Mouse (Mus musculus) MEL (cell line): ENCODE measurements around the gene Aqp12. TPM values are rescaled to one million over a fixed set of nuclear protein-coding genes. Genes with fewer than 3 reads are reported as not detected.

Experiments used
- DNase-seq: peaks from one replicate; pipeline ENCODE4 v3.0.0; 2011; ENCODE audit warnings: low read depth, low spot score
- H3K27ac ChIP-seq: 2 replicates; pipeline ENCODE4 v1.5.1; 2012; ENCODE audit warnings: low read depth, mild to moderate bottlenecking, control low read depth, low read length, moderate library complexity; ENCODE audit not compliant: control insufficient read depth
- H3K27me3 ChIP-seq, 2 experiments: fragments of 150-350 bp in 1 of 2; sonication (generic) in 1 of 2; 2 replicates each; pipeline ENCODE4 v1.6.1; 2012; ENCODE audit warnings: low read length in 2 of 2, mild to moderate bottlenecking in 2 of 2, improper control_type of control experiment in 1 of 2, moderate library complexity in 1 of 2; ENCODE audit not compliant: insufficient read depth in 2 of 2, control insufficient read depth in 1 of 2
- H3K36me3 ChIP-seq, 2 experiments: 2 replicates each; pipeline ENCODE4 v1.6.1; 2012 to 2014; ENCODE audit warnings: low read length in 2 of 2, improper control_type of control experiment in 1 of 2, inconsistent platforms in 1 of 2, mild to moderate bottlenecking in 1 of 2; ENCODE audit not compliant: insufficient read depth in 2 of 2, control insufficient read depth in 1 of 2
- H3K4me1 ChIP-seq, 2 experiments: fragments of 150-350 bp in 1 of 2; sonication (generic) in 1 of 2; 2 replicates each; pipeline ENCODE4 v1.6.1; 2012; ENCODE audit warnings: low read length in 2 of 2, improper control_type of control experiment in 1 of 2, mild to moderate bottlenecking in 1 of 2; ENCODE audit not compliant: insufficient read depth in 2 of 2, control insufficient read depth in 1 of 2
- H3K4me3 ChIP-seq, 2 experiments: fragments of 150-350 bp in 1 of 2; sonication (generic) in 1 of 2; 2 replicates each; pipeline ENCODE4 v1.5.1; 2012; ENCODE audit warnings: low read depth in 2 of 2, low read length in 2 of 2, mild to moderate bottlenecking in 2 of 2, moderate library complexity in 2 of 2, control low read depth in 1 of 2, improper control_type of control experiment in 1 of 2; ENCODE audit not compliant: control insufficient read depth in 1 of 2, insufficient read depth in 1 of 2
- H3K79me2 ChIP-seq: 2 replicates; pipeline ENCODE4 v1.6.1; 2012; ENCODE audit warnings: mild to moderate bottlenecking, low read length, moderate library complexity; ENCODE audit not compliant: control insufficient read depth, poor library complexity, insufficient read depth
- H3K9ac ChIP-seq: 2 replicates; pipeline ENCODE4 v1.6.1; 2012; ENCODE audit warnings: low read depth, mild to moderate bottlenecking, control low read depth, low read length, moderate library complexity; ENCODE audit not compliant: control insufficient read depth, poor library complexity, severe bottlenecking
- H3K9me3 ChIP-seq: fragments of 150-350 bp; sonication (generic); replicated peaks from 2 replicates; pipeline ENCODE4 v1.6.1; 2012; ENCODE audit warnings: mild to moderate bottlenecking, low read length, improper control_type of control experiment, moderate library complexity; ENCODE audit not compliant: insufficient read depth
- CHD1 ChIP-seq: IDR thresholded peaks from 2 replicates; pipeline ENCODE4 v1.6.1; 2012; ENCODE audit warnings: low read depth, mild to moderate bottlenecking, inconsistent platforms, low read length, improper control_type of control experiment
- EP300 ChIP-seq, 2 experiments: IDR thresholded peaks; 2 replicates each; pipeline ENCODE4 v1.6.1; 2011; ENCODE audit warnings: improper control_type of control experiment in 2 of 2, low read length in 2 of 2, low read depth in 1 of 2, mild to moderate bottlenecking in 1 of 2
- JUND ChIP-seq: IDR thresholded peaks from 2 replicates; pipeline ENCODE4 v1.6.1; 2011; ENCODE audit warnings: low read depth, mild to moderate bottlenecking, improper control_type of control experiment, low read length
- MXI1 ChIP-seq: IDR thresholded peaks from 2 replicates; pipeline ENCODE4 v1.6.1; 2011; ENCODE audit warnings: mild to moderate bottlenecking, low read depth, low read length, improper control_type of control experiment
- NRF1 ChIP-seq: IDR thresholded peaks from 2 replicates; pipeline ENCODE4 v1.6.1; 2014; ENCODE audit warnings: low read depth, mild to moderate bottlenecking, inconsistent platforms, low read length, improper control_type of control experiment, moderate library complexity; ENCODE audit not compliant: poor library complexity, insufficient read depth, severe bottlenecking
- POLR2A ChIP-seq, 2 experiments: IDR thresholded peaks; 2 replicates each; pipeline ENCODE4 v1.6.1; 2011 to 2012; ENCODE audit warnings: low read length in 2 of 2, mild to moderate bottlenecking in 2 of 2, control low read depth in 1 of 2, improper control_type of control experiment in 1 of 2, low read depth in 1 of 2, moderate library complexity in 1 of 2; ENCODE audit not compliant: control insufficient read depth in 1 of 2, insufficient read depth in 1 of 2, poor library complexity in 1 of 2
- POLR2AphosphoS2 ChIP-seq: IDR thresholded peaks from 2 replicates; pipeline ENCODE4 v1.6.1; 2011; ENCODE audit warnings: low read length, improper control_type of control experiment
- RAD21 ChIP-seq: IDR thresholded peaks from 2 replicates; pipeline ENCODE4 v1.6.1; 2011; ENCODE audit warnings: mild to moderate bottlenecking, low read depth, low read length, improper control_type of control experiment
- RCOR1 ChIP-seq: IDR thresholded peaks from 2 replicates; pipeline ENCODE4 v1.6.1; 2012; ENCODE audit warnings: low read depth, mild to moderate bottlenecking, inconsistent platforms, low read length, improper control_type of control experiment
- SIN3A ChIP-seq: IDR thresholded peaks from 2 replicates; pipeline ENCODE4 v1.6.1; 2012; ENCODE audit warnings: low read length, improper control_type of control experiment, inconsistent platforms
- TAL1 ChIP-seq: IDR thresholded peaks from 2 replicates; pipeline ENCODE4 v1.6.1; 2012; ENCODE audit warnings: mild to moderate bottlenecking, inconsistent platforms, low read length, moderate library complexity, mixed read lengths
- TCF12 ChIP-seq: IDR thresholded peaks from 2 replicates; pipeline ENCODE4 v1.6.1; 2014; ENCODE audit warnings: low read depth, mild to moderate bottlenecking, inconsistent platforms, low read length, improper control_type of control experiment, moderate library complexity
- USF2 ChIP-seq, 2 experiments: IDR thresholded peaks; 2 replicates each; pipeline ENCODE4 v1.6.1; 2011 to 2012; ENCODE audit warnings: improper control_type of control experiment in 2 of 2, low read length in 2 of 2, borderline replicate concordance in 1 of 2, inconsistent platforms in 1 of 2, low read depth in 1 of 2, mild to moderate bottlenecking in 1 of 2; ENCODE audit not compliant: insufficient read depth in 1 of 2
- ZMIZ1 ChIP-seq: IDR thresholded peaks from 2 replicates; pipeline ENCODE4 v1.6.1; 2012; ENCODE audit warnings: low read depth, mild to moderate bottlenecking, inconsistent platforms, low read length, improper control_type of control experiment, moderate library complexity
- ZNF384 ChIP-seq: IDR thresholded peaks from 2 replicates; pipeline ENCODE4 v1.6.1; 2012; ENCODE audit warnings: low read depth, mild to moderate bottlenecking, inconsistent platforms, low read length, improper control_type of control experiment
- polyA plus RNA-seq, 2 experiments: library from polyadenylated mRNA; stranded (reverse) in 1 of 2; unstranded in 1 of 2; fragments of >175 nt in 1 of 2; fragments of >200 nt in 1 of 2; gene quantifications; 2 replicates each; pipeline versions ENCODE4 v1.2.1 to v1.2.4; 2012; ENCODE audit warnings: low replicate concordance in 2 of 2, low read depth in 1 of 2; ENCODE audit not compliant: insufficient read length in 2 of 2, insufficient read depth in 1 of 2, missing spikeins in 1 of 2
- total RNA-seq: library from RNA; depleted of rRNA; stranded (reverse); fragments of 300-350 nt; gene quantifications from 2 replicates; pipeline ENCODE4 v1.2.3, GENCODE M21; 2012

Aqp12 gene
- total and polyA plus RNA-seq, 3 experiments: not detected

DNA sequence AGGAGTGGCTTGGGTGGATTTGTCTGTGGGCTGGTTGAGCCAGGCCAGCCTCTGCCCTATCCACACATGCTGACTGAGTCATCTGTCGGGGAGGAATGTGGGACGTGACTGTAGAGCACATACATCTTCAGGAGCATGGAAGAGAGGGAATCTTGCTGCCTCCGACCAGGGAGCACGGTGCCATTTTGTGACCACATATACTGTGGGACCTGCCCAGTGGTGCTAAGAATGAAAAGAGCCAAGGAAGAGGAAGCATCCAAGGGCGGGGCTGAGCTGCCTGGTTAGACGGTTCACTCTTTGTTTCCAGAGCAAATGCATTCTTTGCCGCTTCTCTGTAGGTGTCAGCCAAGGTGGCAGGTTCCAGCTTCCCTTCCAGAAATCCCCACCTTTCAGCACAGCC lies 27.5 kb upstream of the Aqp12 start:
- H3K4me3 ChIP-seq: no peak overlapping the region
- no peaks in the 10 kb centered on the region for H3K9me3 ChIP-seq
- H3K27ac ChIP-seq: no peak overlapping the region
- no peaks in the 10 kb centered on the region for H3K79me2 ChIP-seq
- no peak overlapping the region for H3K9ac ChIP-seq
- H3K36me3 ChIP-seq: no peaks in the 10 kb centered on the region
- DNase-seq: no peak
- no peaks in the 10 kb centered on the region for H3K4me1 ChIP-seq
- TF ChIP-seq TCF12 (no peak), EP300 (IDR thresholded peaks at IDR 0.05; ENCODE audit: low read depth in 1 of 2, low read length in 2 of 2) (no peak), JUND (no peak), POLR2A (IDR thresholded peaks at IDR 0.05; ENCODE audit: control insufficient read depth in 1 of 2, insufficient read depth in 1 of 2, low read depth in 1 of 2, low read length in 2 of 2, poor library complexity in 1 of 2) (no peak)
- peaks cover 0 to 1% of the 10 kb centered on the region in 2 experiments; a peak in 1 of 4 replicates for H3K27me3 ChIP-seq

DNA sequence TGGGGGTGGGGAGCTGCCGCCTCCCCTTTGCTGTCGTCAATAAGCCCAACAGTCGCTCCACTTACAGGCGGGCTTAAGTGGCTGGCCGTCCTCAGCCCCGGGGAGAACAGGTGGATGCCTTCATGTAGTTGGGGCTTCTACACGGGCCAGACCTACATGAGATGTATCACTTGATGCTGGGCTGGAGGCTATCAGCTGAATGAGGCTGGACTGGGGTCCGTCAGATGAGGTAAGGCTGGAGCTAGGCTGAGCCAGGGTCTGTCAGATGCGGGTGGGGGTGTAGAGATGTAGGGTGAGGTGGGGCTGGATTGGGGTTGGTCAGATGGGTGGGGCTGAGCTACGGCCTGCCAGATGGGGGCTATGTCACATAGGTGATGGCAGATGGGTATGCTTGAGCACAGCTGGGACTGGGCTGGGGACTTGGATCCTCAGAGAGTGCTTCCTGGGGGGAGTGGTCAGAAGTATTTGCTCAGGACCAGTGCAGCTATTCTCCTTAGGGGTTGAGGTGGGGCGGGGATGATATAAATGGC lies 27.0 kb upstream of the Aqp12 start:
- no peaks in the 10 kb centered on the region for H3K9me3 ChIP-seq
- no peak overlapping the region for H3K4me3 ChIP-seq
- no peaks in the 10 kb centered on the region for H3K79me2 ChIP-seq
- no peaks in the 10 kb centered on the region for H3K36me3 ChIP-seq
- no peak overlapping the region for H3K27ac ChIP-seq
- no peaks in the 10 kb centered on the region for H3K4me1 ChIP-seq
- H3K9ac ChIP-seq: no peak overlapping the region
- no peak for DNase-seq
- H3K27me3 ChIP-seq: peaks cover 0 to 1% of the 10 kb centered on the region in 2 experiments; a peak in 1 of 4 replicates
- TF ChIP-seq ZMIZ1: no peak
- TF ChIP-seq USF2 (IDR thresholded peaks at IDR 0.05; ENCODE audit: borderline replicate concordance in 1 of 2, insufficient read depth in 1 of 2, low read depth in 1 of 2, low read length in 2 of 2): no peak
- no peak for TF ChIP-seq RAD21
- TF ChIP-seq ZNF384: no peak

- no peak for DNase-seq
- Histone ChIP-seq H3K27me3 (no peaks in the 10 kb centered on the region), H3K27ac (no peak overlapping the region), H3K36me3 (no peaks in the 10 kb centered on the region), H3K9ac (no peak overlapping the region), H3K79me2 (no peaks in the 10 kb centered on the region), H3K4me3 (no peak overlapping the region), H3K9me3 (no peaks in the 10 kb centered on the region), H3K4me1 (no peaks in the 10 kb centered on the region)
- TF ChIP-seq SIN3A (no peak), POLR2AphosphoS2 (no peak), NRF1 (no peak), MXI1 (no peak), CHD1 (no peak), RCOR1 (no peak), TAL1 (no peak), ZMIZ1 (no peak)
Measured at GRCm38 (mm10) chr1:92981056-92981845, 24.9 kb upstream of the Aqp12 start.
